ENCODE assay signal across 9 mouse cellular contexts in the genomic region with DNA sequence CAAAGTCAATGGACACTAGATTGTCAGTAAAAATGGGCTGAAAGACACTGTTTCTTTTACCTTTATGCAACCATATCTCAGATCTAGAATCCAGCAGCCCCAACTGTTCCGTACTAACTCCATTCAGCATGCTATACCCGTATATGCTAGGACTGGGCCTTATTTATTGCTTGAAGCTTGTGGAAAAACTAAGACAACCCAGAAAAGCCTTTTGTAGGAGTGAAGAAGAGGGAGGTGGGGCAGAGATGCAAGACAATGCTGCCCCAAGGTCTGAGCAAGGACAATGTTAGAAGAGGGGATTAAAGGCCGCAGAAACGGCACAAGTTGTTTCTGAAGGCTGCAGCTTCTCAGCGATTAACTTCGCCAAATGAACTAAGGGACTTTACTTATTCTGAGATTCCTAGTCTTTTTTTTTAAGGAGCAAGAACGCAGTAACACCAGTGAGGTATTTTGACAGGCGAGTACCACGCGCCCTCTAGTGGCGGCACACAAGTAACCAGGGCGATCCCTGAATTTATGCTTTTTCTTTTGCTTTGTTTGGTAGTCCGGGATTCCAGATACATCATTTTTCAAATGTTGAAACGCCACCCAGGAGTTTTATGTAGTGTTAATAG.
DNase-seq lines count a peak whose midpoint lies in the region; ATAC-seq and TF ChIP-seq lines count a peak whose summit lies in the region.
"Had no signal": no experiment of that assay in that cellular context is flagged by ENCODE, and none has a peak within 500 bp of the region (broad histone marks: within the 10 kb centered on the region; RNA-seq: fewer than 3 reads in every experiment).

No protein-coding gene starts in this region.

- H3K9me3 ChIP-seq in lung, embryonic 14.5 days (ENCODE audit: low read depth, low read length): no peaks in the 10 kb centered on the region

- 8% methylated on average over 14 of the region's 14 CpGs for WGBS in lung, embryonic 14.5 days

- peak; percentile 70 for TF ChIP-seq CTCF in Patski (IDR thresholded peaks at IDR 0.05)
- peak; percentile 92 for TF ChIP-seq CTCF in lung, embryonic 14.5 days (IDR thresholded peaks at IDR 0.05; ENCODE audit: low read depth)

- POLR2A ChIA-PET in Patski (lab: Charles Lee): interaction anchor here (0.6 to 0.7 kb wide), 2 partner anchors 147 to 174 kb away, joined by 3 read pairs; no protein-coding TSS in a partner anchor

- CTCF ChIA-PET in Patski (lab: Charles Lee): interaction anchor here (0.6 to 3.4 kb wide), 15 partner anchors 9 to 361 kb away, joined by 3 to 17 read pairs (median 4); a partner anchor contains a TSS

- H3K27me3 ChIP-seq in Patski: no peaks in the 10 kb centered on the region
- peaks cover 42% of the 10 kb centered on the region for H3K27me3 ChIP-seq in lung, embryonic 14.5 days (ENCODE audit: insufficient read depth, low read length)

- no peak for DNase-seq in Patski (ENCODE audit: low read depth, low spot score)
- DNase-seq in cerebellum, adult 8-10 months: peak; percentile 68
- peak; percentile 31 to 73 for DNase-seq in frontal cortex, postnatal 10 days (ENCODE audit: low spot score in 2 of 2)
- DNase-seq in layer of hippocampus, adult 9-10 months (ENCODE audit: low spot score): peak; percentile 69
- DNase-seq in lung, embryonic 14.5 days: peak; percentile 88
- DNase-seq in retina, adult 2 months (ENCODE audit: low read depth, low spot score): peak; percentile 18
- peak; percentile 65 to 78 for DNase-seq in urinary bladder, postnatal 4 days (ENCODE audit: low spot score in 2 of 2)

- H3K4me1 ChIP-seq in lung, embryonic 14.5 days (ENCODE audit: insufficient read depth): no peaks in the 10 kb centered on the region

- in situ Hi-C loops in Patski (cut with MboI; ENCODE audit: low pct_unique_long_range_greater_than_20kb): loop anchor here (5.0 kb wide), 3 partner anchors 143 to 298 kb away; a partner anchor contains a TSS

- no peak overlapping the region for H3K9ac ChIP-seq in lung, embryonic 14.5 days

- H3K36me3 ChIP-seq in lung, embryonic 14.5 days (ENCODE audit: insufficient read depth): no peaks in the 10 kb centered on the region

- H3K4me2 ChIP-seq in lung, embryonic 14.5 days: 0 out of 2 replicates have a peak overlapping the region, but pooled peaks have one; percentile 24

- no peak for ATAC-seq in Patski
- peak; percentile 59 to 68; a peak in 1 of 4 replicates for ATAC-seq in hematopoietic stem cell, adult 5-6 weeks (replicated peaks in 1 of 2; ENCODE audit: insufficient read depth in 1 of 2, low FRiP score in 2 of 2, low TSS enrichment in 1 of 2, low read depth in 1 of 2, poor library complexity in 2 of 2, severe bottlenecking in 2 of 2)
- ATAC-seq in lung, embryonic 14.5 days (ENCODE audit: insufficient read depth): peak; percentile 66

- H3K4me3 ChIP-seq in lung, embryonic 14.5 days (ENCODE audit: low read depth, low read length): no peak overlapping the region

- H3K27ac ChIP-seq in lung, embryonic 14.5 days (ENCODE audit: low read depth): no peak overlapping the region
- H3K27ac ChIP-seq: macrophage had no signal
